Mouse (Mus musculus) gastrocnemius, postnatal 36 days (tissue): ENCODE measurements around the gene Olfr308. TPM values are rescaled to one million over a fixed set of nuclear protein-coding genes. Genes with fewer than 3 reads are reported as not detected.
"Not testable (repeated sequence)": the region's sequence is repeated elsewhere in the genome, so short reads cannot be mapped to it uniquely, and the experiment has no call there.

Experiments used
- DNase-seq, 2 experiments: peaks; one replicate each; pipeline ENCODE4 v3.0.0; 2022
- intact Hi-C: fragments of 180-260 bp; cut with DNase I; formaldehyde crosslinking; loops from one replicate; pipeline ENCODE4 v1.15.1; 2025
- long read RNA-seq, 2 experiments: library from polyadenylated mRNA; stranded (forward); transcript quantifications; one replicate each; pipeline ENCODE4 v2.0.0; 2021
- microRNA-seq, 2 experiments: library from miRNA; unstranded; fragments of <30 nt; microRNA quantifications; one replicate each; pipeline ENCODE4 v1.2.0; 2021
- total RNA-seq, 2 experiments: library from RNA; stranded (reverse); gene quantifications; 2 replicates each; pipeline ENCODE4 v1.2.3; 2021

The Olfr308 gene
- total RNA-seq: not detected
- long read RNA-seq, experiment 1: 0 reads
- long read RNA-seq, experiment 2: 0 reads

DNA sequence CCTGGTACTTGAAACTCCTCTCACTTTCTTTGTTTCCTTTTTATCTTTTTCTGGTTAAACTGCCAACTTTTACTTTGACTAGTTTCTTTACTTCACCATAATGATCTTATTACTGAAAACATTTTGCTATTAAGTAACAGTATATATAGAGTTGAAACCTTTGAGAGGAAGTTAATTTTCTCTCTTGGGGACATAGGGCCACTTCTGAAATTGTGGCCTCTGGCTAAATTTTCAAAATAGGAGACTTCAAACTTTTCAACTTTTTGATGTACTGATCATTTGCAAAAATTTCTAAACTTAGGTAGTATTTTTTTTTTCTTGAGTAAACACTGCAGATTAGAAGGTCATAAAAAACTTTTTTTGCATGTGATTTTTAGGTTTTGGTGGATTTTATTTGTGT, at the start of gene Olfr308:
Gene Olfr308 (minus strand): TSS at position 101 of the 400 bp plus-strand sequence.
- DNase-seq: no peak
- intact Hi-C loops: no loop called here

GRCm38 (mm10) chr7:86366828-86367227, 41.4 kb upstream of the Olfr308 start, which contains the start of gene Olfr305:
TSS of gene Olfr305 (minus strand) at chr7:86366928.
- no peak for DNase-seq
- intact Hi-C loops: no loop called here

- DNase-seq, intact Hi-C loops: not testable (repeated sequence)
Measured at GRCm38 (mm10) chr7:86346296-86346695, 20.9 kb upstream of the Olfr308 start.

- intact Hi-C loops: no loop called here
- no peak for DNase-seq
Measured at GRCm38 (mm10) chr7:86344253-86344652, 18.8 kb upstream of the Olfr308 start.

DNA sequence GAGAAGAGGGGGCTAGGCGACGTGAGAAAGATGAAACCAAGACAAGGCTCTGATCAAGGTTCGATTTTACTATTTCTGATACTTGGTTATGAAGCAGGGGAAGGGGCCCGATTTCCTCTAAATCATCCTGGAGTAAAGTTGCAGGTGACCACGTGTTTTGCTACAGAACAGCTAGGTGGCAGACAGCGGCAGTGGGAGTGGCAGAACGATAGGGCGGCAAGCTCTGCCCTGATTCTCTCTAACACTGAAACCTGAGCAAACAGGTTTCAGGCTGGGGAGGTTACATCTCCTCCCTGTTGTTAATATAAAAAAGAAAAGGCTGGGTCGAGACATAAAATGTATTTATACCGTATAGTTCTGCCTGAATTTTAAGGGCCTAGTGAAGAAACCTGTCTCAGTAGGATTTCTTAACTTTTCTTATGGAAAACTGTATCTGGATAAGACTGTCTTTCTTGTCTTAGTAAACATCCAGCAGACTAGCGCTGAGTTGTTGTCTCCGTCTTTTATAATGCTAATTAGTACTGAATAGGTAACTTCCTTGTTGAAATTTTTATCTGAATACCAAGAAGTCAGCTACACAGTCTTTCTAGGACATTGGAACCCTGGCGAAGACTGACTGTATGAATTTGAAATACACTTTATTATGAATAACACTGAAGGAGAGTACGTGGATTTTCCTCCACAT, 17.6 kb upstream of the Olfr308 start:
- DNase-seq: no peak
- intact Hi-C loops: no loop called here

DNA sequence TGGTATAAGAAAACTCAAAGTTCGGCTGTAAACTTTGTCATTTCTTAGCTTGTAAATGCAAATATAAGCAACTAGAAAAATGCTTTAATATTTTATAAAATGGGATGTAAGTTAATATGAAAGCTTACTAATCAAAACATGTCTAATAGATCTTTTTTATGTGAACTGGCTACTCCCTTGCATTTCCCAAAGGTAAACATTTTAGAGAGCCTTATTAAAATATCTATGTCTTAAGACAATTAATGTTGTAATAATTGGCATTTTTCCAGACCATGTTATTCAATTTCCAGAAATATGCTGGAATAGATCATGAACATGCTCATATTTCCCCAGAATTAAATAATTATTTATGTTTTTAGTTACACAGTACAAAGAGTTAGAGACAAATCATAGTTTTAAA, 12.1 kb upstream of the Olfr308 start, which contains the start of gene Olfr307:
Gene Olfr307 (minus strand): TSS at position 101 of the 400 bp plus-strand sequence.
- DNase-seq: no peak
- intact Hi-C loops: no loop called here

DNA sequence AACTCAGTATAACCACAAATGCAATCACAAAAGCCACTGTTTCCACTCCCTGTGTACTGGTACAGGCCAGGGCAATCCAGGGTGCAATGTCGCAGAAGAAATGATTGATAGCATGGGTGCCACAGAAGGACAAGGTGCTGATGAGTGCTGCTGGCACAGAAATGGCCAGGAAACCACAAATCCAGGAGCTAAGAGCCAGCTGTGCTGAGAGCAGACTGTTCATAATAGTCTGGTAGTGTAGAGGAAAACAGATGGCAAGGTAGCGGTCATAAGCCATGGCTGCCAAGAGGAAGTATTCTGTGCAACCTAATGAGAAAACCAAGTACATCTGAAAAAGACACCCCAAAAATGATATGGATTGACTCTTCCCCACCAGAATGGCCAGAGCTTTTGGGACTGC, 4.1 kb downstream of the Olfr308 start:
- no peak for DNase-seq
- intact Hi-C loops: no loop called here

DNA sequence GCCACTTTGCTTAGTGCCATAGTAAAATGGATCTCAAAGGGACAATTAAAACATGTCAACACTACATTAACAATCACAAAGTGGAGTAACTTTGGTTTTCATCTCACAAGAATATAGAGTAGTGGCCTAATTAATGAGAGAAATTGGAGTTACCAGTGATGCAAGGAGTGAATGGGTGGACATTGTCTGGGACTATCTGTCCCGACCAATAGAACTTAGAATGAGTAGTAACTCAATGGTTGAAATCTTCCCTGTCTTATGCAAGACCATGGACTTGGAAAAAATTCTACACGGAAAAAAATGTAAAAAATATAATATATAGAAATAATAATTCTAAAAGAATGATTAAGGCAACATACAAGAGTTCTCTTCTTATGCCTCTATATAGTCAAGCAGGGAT, 11.8 kb downstream of the Olfr308 start, which contains the start of gene Olfr309:
Gene Olfr309 (minus strand): TSS at position 101 of the 400 bp plus-strand sequence.
- DNase-seq: no peak
- intact Hi-C loops: no loop called here

DNA sequence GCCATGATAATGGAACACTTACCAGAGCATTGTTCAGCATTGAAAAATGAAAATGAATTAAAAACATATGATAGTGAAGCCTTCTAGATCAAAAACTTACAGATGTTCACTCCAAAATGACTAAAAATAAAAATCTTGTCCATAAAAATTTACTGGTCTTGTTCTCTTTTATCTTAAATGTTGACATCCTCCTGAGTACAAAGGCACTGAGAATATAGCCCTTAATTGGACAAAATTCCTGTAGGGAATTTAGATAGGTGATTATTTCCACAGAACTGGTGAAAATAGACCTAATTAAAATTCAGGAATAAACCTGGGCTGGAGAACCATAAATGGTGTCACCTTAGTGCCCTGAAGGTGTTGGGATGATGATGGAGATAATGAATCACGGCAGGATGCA, 48.4 kb downstream of the Olfr308 start, which contains the start of gene Olfr310:
Gene Olfr310 (minus strand): TSS at position 101 of the 400 bp plus-strand sequence.
- DNase-seq: no peak
- intact Hi-C loops: no loop called here

Small RNA genes within 50 kb of the gene (microRNA-seq; reads per million reads assigned to microRNA genes)
- gene Gm23192: 0 reads per million in 2 experiments

Other genes starting within 250 kb of the Olfr308 start
- gene Vmn2r75, start 153.9 kb downstream of the Olfr308 start, total RNA-seq: not detected
- gene Vmn2r76, start 79.3 kb downstream of the Olfr308 start, total RNA-seq: not detected
- gene Olfr310, start 48.5 kb downstream of the Olfr308 start, total RNA-seq: not detected
- gene Olfr309, start 11.9 kb downstream of the Olfr308 start, total RNA-seq: not detected
- gene Olfr307, start 12.0 kb upstream of the Olfr308 start, total RNA-seq: not detected
- not detected for gene Olfr305, start 41.3 kb upstream of the Olfr308 start, total RNA-seq
- gene Olfr304, start 61.0 kb upstream of the Olfr308 start, total RNA-seq: not detected
- not detected for gene Olfr303, start 72.2 kb upstream of the Olfr308 start, total RNA-seq
- gene Olfr301, start 78.2 kb upstream of the Olfr308 start, total RNA-seq: not detected
- gene Olfr299, start 134.3 kb upstream of the Olfr308 start, total RNA-seq: not detected
- not detected for gene Olfr298, start 166.9 kb upstream of the Olfr308 start, total RNA-seq
- not detected for gene Olfr297, start 194.3 kb upstream of the Olfr308 start, total RNA-seq